Mouse (Mus musculus) cortical plate, adult 2 months (tissue): ENCODE data around the gene Pkn2.

ENCODE experiments used
- CTCF ChIP-seq: fragments of 200-500 bp; IDR thresholded peaks from 2 replicates; pipeline ENCODE4 v1.5.1; 2011; ENCODE audit warnings: mild to moderate bottlenecking, control low read depth, low read length; ENCODE audit not compliant: insufficient read depth; ENCODE audit errors: extremely low read depth
- POLR2A ChIP-seq: fragments of 200-500 bp; IDR thresholded peaks from 2 replicates; pipeline ENCODE4 v1.6.1; 2011; ENCODE audit warnings: mild to moderate bottlenecking, low read length, control low read depth; ENCODE audit not compliant: insufficient read depth; ENCODE audit errors: extremely low read depth

- no peak for TF ChIP-seq CTCF
- no peak for TF ChIP-seq POLR2A
Observed at GRCm38 (mm10) chr3:142929906-142930305, 48.1 kb upstream of the Pkn2 start.
